Mouse (Mus musculus): Measurements from ENCODE around the gene Krt32. TPM values are rescaled to one million over a fixed set of nuclear protein-coding genes. Genes with fewer than 3 reads are reported as not detected.

Krt32 gene
- total RNA-seq, 2 experiments from 2014 or later = not detected

- no peak for DNase-seq (ENCODE audit: low spot score in 2 of 2)
Observed at GRCm38 (mm10) chr11:100055686-100056655, 32.1 kb downstream of the Krt32 start.

- DNase-seq (ENCODE audit: low spot score in 2 of 2) = no peak
Observed at GRCm38 (mm10) chr11:100050451-100050850, 37.6 kb downstream of the Krt32 start, which contains the start of gene Krt31. Gene Krt31, minus strand, starts transcription at chr11:100050551.

GRCm38 (mm10) chr11:100047193-100047592 lies 40.8 kb downstream of the Krt32 start:
- DNase-seq (ENCODE audit: low spot score in 2 of 2) = no peak

- DNase-seq (ENCODE audit: low spot score in 2 of 2) = no peak
Observed at GRCm38 (mm10) chr11:100046303-100046866, 41.6 kb downstream of the Krt32 start.

GRCm38 (mm10) chr11:100041454-100041853 lies 46.6 kb downstream of the Krt32 start, which contains the start of gene Krt34:
Gene Krt34, minus strand, starts transcription at chr11:100041554.
- no peak for DNase-seq (ENCODE audit: low spot score in 2 of 2)

Other genes starting within 250 kb of the Krt32 start
- not detected for gene Krtap4-16, start 236.6 kb downstream of the Krt32 start, total RNA-seq (2021)
- gene Gm11568, start 230.3 kb downstream of the Krt32 start, total RNA-seq (2021) = not detected
- gene Gm11559, start 223.8 kb downstream of the Krt32 start, total RNA-seq (2021) = not detected
- not detected for gene Krtap9-1, start 214.8 kb downstream of the Krt32 start, total RNA-seq (2021)
- not detected for gene Gm11567, start 209.0 kb downstream of the Krt32 start, total RNA-seq (2021)
- not detected for gene Krtap31-1, start 180.3 kb downstream of the Krt32 start, total RNA-seq (2021)
- gene Gm11565, start 173.5 kb downstream of the Krt32 start, total RNA-seq (2021) = not detected
- gene Krtap31-2, start 151.9 kb downstream of the Krt32 start, total RNA-seq (2021) = not detected
- gene Krtap9-5, start 139.8 kb downstream of the Krt32 start, total RNA-seq (2021) = not detected
- gene Krtap29-1, start 109.2 kb downstream of the Krt32 start, total RNA-seq (2021) = not detected
- not detected for gene Krtap16-1, start 101.6 kb downstream of the Krt32 start, total RNA-seq (2021)
- not detected for gene Krtap17-1, start 94.2 kb downstream of the Krt32 start, total RNA-seq (2021)
- not detected for gene Krt33a, start 72.0 kb downstream of the Krt32 start, total RNA-seq (2021)
- gene Krt33b, start 58.4 kb downstream of the Krt32 start, total RNA-seq (2021) = not detected
- not detected for gene Krt34, start 46.7 kb downstream of the Krt32 start, total RNA-seq (2021)
- gene Krt31, start 37.7 kb downstream of the Krt32 start, total RNA-seq (2021) = not detected
- not detected for gene Krt35, start 8.0 kb upstream of the Krt32 start, total RNA-seq (2021)
- gene Krt36, start 17.4 kb upstream of the Krt32 start, total RNA-seq (2021) = not detected
- not detected for gene Krt13, start 33.3 kb upstream of the Krt32 start, total RNA-seq (2021)
- under 1 TPM in 1 of 2 experiments, not detected in 1; 0.51 TPM for gene Krt15, start 47.7 kb upstream of the Krt32 start, total RNA-seq (2021)
- not detected for gene Krt19, start 60.4 kb upstream of the Krt32 start, total RNA-seq (2021)
- 1 to 10 TPM; 3.8 to 4.4 TPM for gene Krt9, start 105.0 kb upstream of the Krt32 start, total RNA-seq (2021)
- gene Krt14, start 119.3 kb upstream of the Krt32 start, total RNA-seq (2021) = not detected
- not detected for gene Krt16, start 160.7 kb upstream of the Krt32 start, total RNA-seq (2021)
- gene Krt17, start 172.8 kb upstream of the Krt32 start, total RNA-seq (2021) = not detected
- not detected for gene Krt42, start 181.6 kb upstream of the Krt32 start, total RNA-seq (2021)
- 100 to 1,000 TPM; 739 to 776 TPM for gene Eif1, start 231.7 kb upstream of the Krt32 start, total RNA-seq (2021)
- not detected for gene Gast, start 246.2 kb upstream of the Krt32 start, total RNA-seq (2021)

Measured in layer of hippocampus, adult 18-20 months (tissue).